Mouse (Mus musculus) adrenal gland, postnatal 36 days (tissue): Measurements from ENCODE around the gene Ccdc170. TPM values are rescaled to one million over a fixed set of nuclear protein-coding genes. Genes with fewer than 3 reads are reported as not detected.
"Not testable (repeated sequence)": the region's sequence is repeated elsewhere in the genome, so short reads cannot be mapped to it uniquely, and the experiment has no call there.

Source experiments
- DNase-seq, 2 experiments: peaks; one replicate each; pipeline ENCODE4 v3.0.0; 2021; ENCODE audit warnings: mixed read lengths in 1 of 2
- total RNA-seq, 2 experiments: library from RNA; stranded (reverse); gene quantifications; 2 replicates each; pipeline ENCODE4 v1.2.3; 2021

The Ccdc170 gene
- total RNA-seq, 2 experiments from 2014 or later: 0.10 to 0.66 TPM

DNA sequence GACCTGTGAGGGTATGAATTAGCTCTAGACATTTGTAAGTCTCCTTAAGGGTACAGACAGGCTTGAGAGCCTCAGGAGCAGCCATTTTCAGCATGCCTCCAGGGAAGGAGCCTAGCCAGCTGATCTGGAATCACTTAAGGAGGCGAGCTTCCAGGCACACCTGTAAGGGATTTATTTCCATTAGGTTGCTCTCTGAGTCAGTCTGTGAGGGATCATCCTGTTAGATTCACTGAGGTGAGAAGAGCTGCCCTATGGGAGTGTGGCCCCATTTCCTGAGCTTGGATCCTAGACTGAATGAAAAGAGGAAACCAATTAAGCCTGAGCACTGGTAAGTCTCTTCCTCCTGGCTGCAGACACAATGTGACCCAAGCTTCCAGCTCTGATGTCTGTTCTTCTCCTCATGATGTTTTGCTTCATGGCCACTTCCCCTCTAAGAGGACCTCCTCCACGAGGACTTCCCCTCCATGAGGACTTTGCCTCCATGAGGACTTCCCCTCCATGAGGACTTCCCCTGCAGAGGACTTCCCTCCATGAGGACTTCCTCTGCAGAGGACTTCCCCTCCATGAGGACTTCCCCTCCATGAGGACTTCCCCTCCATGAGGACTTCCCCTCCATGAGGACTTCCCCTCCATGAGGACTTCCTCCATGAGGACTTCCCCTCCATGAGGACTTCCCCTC lies 118.6 kb downstream of the Ccdc170 start:
- DNase-seq: no peak

DNA sequence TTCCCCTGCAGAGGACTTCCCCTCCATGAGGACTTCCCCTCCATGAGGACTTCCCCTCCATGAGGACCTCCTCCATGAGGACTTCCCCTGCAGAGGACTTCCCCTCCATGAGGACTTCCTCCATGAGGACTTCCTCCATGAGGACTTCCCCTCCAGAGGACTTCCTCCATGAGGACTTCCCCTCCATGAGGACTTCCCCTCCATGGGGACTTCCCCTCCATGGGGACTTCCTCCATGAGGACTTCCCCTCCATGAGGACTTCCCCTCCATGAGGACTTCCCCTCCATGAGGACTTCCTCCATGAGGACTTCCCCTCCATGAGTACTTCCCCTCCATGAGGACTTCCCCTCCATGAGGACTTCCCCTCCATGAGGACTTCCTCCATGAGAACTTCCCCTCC lies 119.3 kb downstream of the Ccdc170 start:
- DNase-seq: not testable (repeated sequence)

DNA sequence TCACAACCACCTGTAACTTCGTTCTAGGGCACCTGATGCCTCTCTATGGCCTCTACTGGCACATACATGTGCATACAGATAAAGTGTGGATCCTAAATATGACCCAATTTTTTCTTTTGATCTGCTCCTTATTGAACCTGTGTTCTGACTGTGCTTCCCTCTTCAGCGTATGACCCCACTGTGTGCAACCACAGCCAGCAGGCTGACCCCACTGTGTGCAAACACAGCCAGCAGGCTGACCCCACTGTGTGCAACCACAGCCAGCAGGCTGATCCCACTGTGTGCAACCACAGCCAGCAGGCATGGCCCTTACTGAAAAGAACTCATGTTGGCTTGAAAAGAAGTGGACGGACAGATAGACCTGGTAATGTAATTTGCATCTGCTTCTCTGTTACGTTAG lies 120.2 kb downstream of the Ccdc170 start:
- no peak for DNase-seq

DNA sequence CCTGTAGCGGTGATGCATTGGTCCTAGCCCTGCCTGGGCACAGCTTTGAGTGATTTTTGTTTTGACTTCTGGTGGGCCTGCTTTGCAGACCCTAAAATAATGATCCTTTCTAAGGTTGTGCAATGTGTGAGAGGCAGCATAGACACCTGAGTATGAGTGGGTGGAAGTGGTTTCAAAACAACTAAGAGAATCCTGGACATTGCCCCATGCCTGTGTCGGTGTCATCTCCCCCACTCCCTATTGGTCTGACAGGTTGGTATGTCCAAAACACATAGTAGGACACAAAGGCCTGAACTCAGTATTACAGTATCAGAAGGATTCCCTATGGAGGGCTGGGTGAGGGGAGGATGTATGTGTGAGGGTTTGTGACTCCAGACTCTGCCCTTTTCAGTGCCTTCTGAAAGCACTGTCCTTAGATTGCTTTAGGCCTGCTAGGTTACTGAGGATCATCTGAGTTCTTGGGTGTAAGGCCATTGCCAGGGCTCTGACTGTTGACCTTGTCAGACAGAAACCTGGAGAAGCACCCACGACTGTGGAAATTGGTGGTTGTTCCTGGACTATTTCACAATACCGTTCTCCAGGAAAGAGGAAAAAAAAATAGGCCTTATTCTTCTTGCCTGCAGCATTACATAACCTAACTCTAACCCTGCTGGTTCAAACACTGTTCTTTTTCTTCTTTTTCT lies 122.4 kb downstream of the Ccdc170 start:
- no peak for DNase-seq

DNA sequence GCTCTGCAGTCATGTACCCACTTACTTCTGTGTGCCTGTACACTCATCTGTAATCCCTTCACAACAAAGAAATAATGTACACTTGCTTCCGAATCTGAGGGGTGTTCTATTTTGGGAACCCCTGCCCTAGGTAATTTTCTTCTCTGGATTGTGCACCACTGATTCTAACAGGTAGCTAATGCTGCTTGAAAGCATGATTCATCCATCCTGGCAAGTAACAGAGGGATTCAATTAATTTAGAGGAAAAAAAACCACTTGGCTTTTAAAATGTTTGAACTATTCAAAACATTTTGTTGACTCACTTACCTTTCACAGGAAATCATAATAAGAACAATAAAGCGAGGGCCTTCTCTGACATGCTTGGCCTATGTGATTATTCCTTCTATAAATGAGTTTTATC lies 127.9 kb downstream of the Ccdc170 start:
- DNase-seq: no peak

DNA sequence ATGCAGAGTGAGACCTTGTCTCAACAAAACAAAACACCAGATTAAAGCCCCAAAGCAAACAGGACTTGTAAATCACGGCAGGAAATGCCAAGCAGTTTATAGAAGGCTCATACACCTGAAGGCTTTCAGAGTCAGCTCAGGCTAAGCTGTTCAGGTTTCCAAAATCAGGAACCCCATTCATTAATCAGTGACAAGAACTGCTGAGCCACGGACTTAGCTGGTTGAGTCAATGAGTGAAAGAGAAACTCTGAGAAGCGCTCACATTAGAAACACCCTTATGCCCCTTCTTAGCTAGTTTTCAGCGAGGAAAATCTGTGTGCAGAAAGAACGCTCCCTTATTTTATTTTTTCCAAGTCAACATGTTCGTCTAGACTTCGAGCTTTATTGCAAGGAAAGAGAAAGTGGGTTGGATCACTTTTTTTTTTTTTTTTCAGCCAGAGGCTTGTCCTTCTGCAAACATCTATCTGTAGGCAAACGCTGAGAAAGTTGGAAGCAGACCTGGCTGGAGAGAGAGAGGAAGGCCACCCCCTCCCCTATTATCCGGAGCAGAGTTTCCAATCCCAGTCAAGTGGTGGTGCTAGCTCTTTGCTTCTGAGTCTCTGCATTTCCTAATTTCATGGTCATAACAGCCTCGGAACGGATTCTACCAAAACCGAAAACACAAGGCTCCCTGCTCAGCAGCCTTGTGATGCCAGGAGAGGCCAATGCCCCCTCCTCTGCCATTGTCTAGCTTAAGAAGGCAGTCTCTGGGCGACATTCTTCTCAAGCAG lies 129.3 kb downstream of the Ccdc170 start, which contains the start of gene Esr1:
Esr1 (plus strand) TSS at position 208 of the 770 bp plus-strand sequence.
- peak in 1 of 2 experiments; percentile 37 for DNase-seq

Other genes starting within 250 kb of the Ccdc170 start
- 10 to 100 TPM; 20.2 to 25.1 TPM for gene Akap12, start 216.1 kb upstream of the Ccdc170 start, total RNA-seq
- gene Zbtb2, start 94.4 kb upstream of the Ccdc170 start, total RNA-seq: 10 to 100 TPM; 11.8 to 12.1 TPM
- 10 to 100 TPM; 41.1 to 42.9 TPM for gene Rmnd1, start 50.1 kb upstream of the Ccdc170 start, total RNA-seq
- gene Armt1, start 50.0 kb upstream of the Ccdc170 start, total RNA-seq: 10 to 100 TPM; 12.7 to 15.8 TPM
- gene Esr1, start 129.1 kb downstream of the Ccdc170 start, total RNA-seq: 10 to 100 TPM; 14.3 to 15.0 TPM